In the genomic region with DNA sequence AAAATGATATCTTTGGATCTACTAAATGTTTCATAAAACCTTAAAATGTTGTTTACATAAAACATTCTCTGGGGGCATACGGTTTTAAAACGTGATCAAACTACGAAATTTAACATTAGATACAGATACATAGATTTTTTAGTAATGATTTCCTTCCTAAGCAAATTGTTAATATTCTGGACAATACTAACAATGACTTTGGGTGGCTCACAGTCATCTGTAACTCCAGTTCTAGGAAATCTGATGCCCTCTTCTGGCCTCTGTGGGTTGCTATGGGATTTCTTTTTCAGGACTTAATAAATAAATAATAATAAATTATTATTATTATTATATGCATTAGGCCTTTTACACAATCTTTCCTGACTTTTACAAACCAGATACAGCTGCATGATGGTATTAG, we compare ENCODE assay signal across 8 mouse cellular contexts. TPM values are rescaled to one million over a fixed set of nuclear protein-coding genes. Genes with fewer than 3 reads are reported as not detected.
DNase-seq lines count a peak whose midpoint lies in the region; ATAC-seq and TF ChIP-seq lines count a peak whose summit lies in the region.

No protein-coding gene starts in this region.

- peak; percentile 50 for TF ChIP-seq CTCF in kidney, postnatal 0 days (IDR thresholded peaks at IDR 0.05; ENCODE audit: low read depth)

- ATAC-seq in forebrain, embryonic 13.5 days = no peak
- ATAC-seq in kidney, postnatal 0 days (replicated peaks; ENCODE audit: low FRiP score, low read depth) = no peak
- no peak for ATAC-seq in midbrain, embryonic 12.5 days (ENCODE audit: low FRiP score, low read depth)

- peak; percentile 29 for DNase-seq in layer of hippocampus, adult 9-10 months (ENCODE audit: low spot score)
- DNase-seq in layer of hippocampus, postnatal 10 days (ENCODE audit: low spot score in 2 of 2) = no peak
- DNase-seq in kidney, postnatal 0 days (ENCODE audit: low spot score) = peak; percentile 59
- no peak for DNase-seq in testis, postnatal 14 days (ENCODE audit: low spot score)
- DNase-seq in layer of hippocampus, adult 9-11 months = no peak
- DNase-seq in left cerebral cortex, postnatal 4 days = no peak

- no peaks in the 10 kb centered on the region for H3K36me3 ChIP-seq in forebrain, embryonic 13.5 days (ENCODE audit: poor library complexity, severe bottlenecking)
- H3K36me3 ChIP-seq in kidney, postnatal 0 days (ENCODE audit: insufficient read depth, low read length) = no peaks in the 10 kb centered on the region
- no peaks in the 10 kb centered on the region for H3K36me3 ChIP-seq in midbrain, embryonic 12.5 days

- WGBS in forebrain, embryonic 13.5 days = 17% methylated on average over 3 of the region's 3 CpGs
- WGBS in kidney, postnatal 0 days = 19% methylated on average over 3 of the region's 3 CpGs
- WGBS in midbrain, embryonic 12.5 days = 27% methylated on average over 3 of the region's 3 CpGs

- intact Hi-C loops in left cerebral cortex, postnatal 4 days (cut with DNase I) = loop anchor here (2.0 kb wide), 1 partner anchor 304 kb away; no protein-coding TSS in a partner anchor

- H3K27me3 ChIP-seq in forebrain, embryonic 13.5 days = no peaks in the 10 kb centered on the region; the same call in 1 of the 2 replicates
- H3K27me3 ChIP-seq in kidney, postnatal 0 days (ENCODE audit: insufficient read depth, low read length) = no peaks in the 10 kb centered on the region
- peaks cover 4% of the 10 kb centered on the region; the same call in 1 of the 2 replicates for H3K27me3 ChIP-seq in midbrain, embryonic 12.5 days

- peak overlapping the region; percentile 71 for H3K4me3 ChIP-seq in forebrain, embryonic 13.5 days
- peak overlapping the region; percentile 76 for H3K4me3 ChIP-seq in kidney, postnatal 0 days (replicated peaks; ENCODE audit: low read depth, low read length)
- H3K4me3 ChIP-seq in midbrain, embryonic 12.5 days = peak overlapping the region; percentile 66

- no peak overlapping the region for H3K27ac ChIP-seq in forebrain, embryonic 13.5 days
- H3K27ac ChIP-seq in kidney, postnatal 0 days = no peak overlapping the region
- no peak overlapping the region for H3K27ac ChIP-seq in midbrain, embryonic 12.5 days (replicated peaks)

- H3K9ac ChIP-seq in forebrain, embryonic 13.5 days = no peak overlapping the region
- H3K9ac ChIP-seq in kidney, postnatal 0 days (ENCODE audit: low read depth, low read length) = no peak overlapping the region
- H3K9ac ChIP-seq in midbrain, embryonic 12.5 days (replicated peaks) = no peak overlapping the region

- peaks cover 5% of the 10 kb centered on the region; the same call in 1 of the 2 replicates for H3K4me1 ChIP-seq in forebrain, embryonic 13.5 days
- no peaks in the 10 kb centered on the region for H3K4me1 ChIP-seq in kidney, postnatal 0 days (replicated peaks; ENCODE audit: insufficient read depth, low read length)
- H3K4me1 ChIP-seq in midbrain, embryonic 12.5 days = no peaks in the 10 kb centered on the region

- H3K9me3 ChIP-seq in forebrain, embryonic 13.5 days (replicated peaks) = no peaks in the 10 kb centered on the region
- no peaks in the 10 kb centered on the region for H3K9me3 ChIP-seq in kidney, postnatal 0 days (replicated peaks; ENCODE audit: low read length)
- no peaks in the 10 kb centered on the region for H3K9me3 ChIP-seq in midbrain, embryonic 12.5 days

- H3K4me2 ChIP-seq in forebrain, embryonic 13.5 days = peak overlapping the region; percentile 59
- peak overlapping the region; percentile 58 for H3K4me2 ChIP-seq in kidney, postnatal 0 days (ENCODE audit: low read length)
- H3K4me2 ChIP-seq in midbrain, embryonic 12.5 days (replicated peaks) = peak overlapping the region; percentile 58

RNA-seq across cellular contexts. Expression of gene Slc47a1, which starts 30.9 kb away (rescaled TPM):
- 1 to 10 TPM; 1.1 to 1.9 TPM for total RNA-seq in layer of hippocampus, postnatal 10 days (2021)
- polyA plus RNA-seq in forebrain, embryonic 13.5 days (2015; fragmentation: Nextera tagmentation; extraction: Ambion mirVana) = 0.06 TPM in 1 of 2 replicates, not detected in the other
- 45.7 and 51.5 TPM in 2 replicates for polyA plus RNA-seq in kidney, postnatal 0 days (2015; fragmentation: Nextera tagmentation; extraction: Ambion mirVana)
- not detected in 2 replicates for polyA plus RNA-seq in midbrain, embryonic 12.5 days (2016; fragmentation: Nextera tagmentation; extraction: Ambion mirVana)
- 1 to 10 TPM; 1.5 to 2.1 TPM for total RNA-seq in left cerebral cortex, postnatal 4 days (2021)

RNA-seq across cellular contexts. Expression of gene Rnf112, which starts 44.9 kb away (rescaled TPM):
- total RNA-seq in layer of hippocampus, postnatal 10 days (2021) = 100 to 1,000 TPM; 201 to 230 TPM
- 10.1 and 12.2 TPM in 2 replicates for polyA plus RNA-seq in forebrain, embryonic 13.5 days (2015; fragmentation: Nextera tagmentation; extraction: Ambion mirVana)
- 0.05 and 0.13 TPM in 2 replicates for polyA plus RNA-seq in kidney, postnatal 0 days (2015; fragmentation: Nextera tagmentation; extraction: Ambion mirVana)
- polyA plus RNA-seq in midbrain, embryonic 12.5 days (2016; fragmentation: Nextera tagmentation; extraction: Ambion mirVana) = 4.8 and 6.6 TPM in 2 replicates
- 100 to 1,000 TPM in 1 of 2 experiments, 10 to 100 TPM in 1; 89.8 to 101 TPM for total RNA-seq in left cerebral cortex, postnatal 4 days (2021)

Comparison
In these comparisons a context has a peak if more than half of its experiments do, and no peak if none do; other contexts are left out.
1. DNase-seq: peak in layer of hippocampus, adult 9-10 months (single experiment) and kidney, postnatal 0 days (single experiment); none in layer of hippocampus, postnatal 10 days (0 of 2), testis, postnatal 14 days (single experiment), layer of hippocampus, adult 9-11 months (single experiment) and left cerebral cortex, postnatal 4 days (single experiment).
2. RNA of gene Slc47a1, which starts 30.9 kb away (polyA plus RNA-seq): 45.7 to 51.5 TPM in kidney, postnatal 0 days; 0.06 TPM in forebrain, embryonic 13.5 days and not detected in midbrain, embryonic 12.5 days; every median in the first group is over 10 times any median in the second.
3. Peak in every context shown above with its lines, with median percentiles within 50 percentile points of each other: H3K4me2 ChIP-seq and H3K4me3 ChIP-seq.